Mouse (Mus musculus): Measurements from ENCODE around the gene Zbed4. TPM values are rescaled to one million over a fixed set of nuclear protein-coding genes. Genes with fewer than 3 reads are reported as not detected.
"Not testable (repeated sequence)": the region's sequence is repeated elsewhere in the genome, so short reads cannot be mapped to it uniquely, and the experiment has no call there.

The Zbed4 gene
- polyA plus RNA-seq, 1 experiment from 2014 or later = 14.2 TPM

- Histone ChIP-seq H3K9me3 (replicated peaks; ENCODE audit: control insufficient read depth, low read length, poor library complexity, severe bottlenecking) (no peaks in the 10 kb centered on the region), H3K27me3 (ENCODE audit: control insufficient read depth, insufficient read depth, low read depth, low read length) (no peaks in the 10 kb centered on the region), H3K4me1 (ENCODE audit: control insufficient read depth, insufficient read depth, low read length) (peaks cover under 1% of the 10 kb centered on the region), H3K36me3 (ENCODE audit: control insufficient read depth, insufficient read depth, low read length) (0 out of 2 replicates have a peak, but pooled peaks cover 2% of the 10 kb centered on the region), H3K4me2 (ENCODE audit: low read length) (no peak overlapping the region), H3K4me3 (ENCODE audit: low read depth, low read length) (no peak overlapping the region), H3K27ac (ENCODE audit: low read length) (no peak overlapping the region), H3K9ac (ENCODE audit: low read depth, low read length) (no peak overlapping the region)
- no peak for ATAC-seq
- WGBS = 92% methylated on average over 3 of the region's 3 CpGs
Observed at GRCm38 (mm10) chr15:88813262-88813661, 61.8 kb downstream of the Zbed4 start.

- H3K27me3 ChIP-seq (ENCODE audit: control insufficient read depth, insufficient read depth, low read depth, low read length); H3K9me3 ChIP-seq (replicated peaks; ENCODE audit: control insufficient read depth, low read length, poor library complexity, severe bottlenecking); H3K4me3 ChIP-seq (ENCODE audit: low read depth, low read length); H3K27ac ChIP-seq (ENCODE audit: low read length); H3K4me2 ChIP-seq (ENCODE audit: low read length); H3K36me3 ChIP-seq (ENCODE audit: control insufficient read depth, insufficient read depth, low read length); ATAC-seq; H3K9ac ChIP-seq (ENCODE audit: low read depth, low read length); H3K4me1 ChIP-seq (ENCODE audit: control insufficient read depth, insufficient read depth, low read length): not testable (repeated sequence)
- WGBS = 95% methylated on average over 2 of the region's 2 CpGs
Observed at GRCm38 (mm10) chr15:88813873-88814272, 62.4 kb downstream of the Zbed4 start.

GRCm38 (mm10) chr15:88814411-88815047 is 63.1 kb downstream of the Zbed4 start:
- H3K27ac ChIP-seq (ENCODE audit: low read length) = no peak overlapping the region
- H3K4me2 ChIP-seq (ENCODE audit: low read length) = no peak overlapping the region
- no peak overlapping the region for H3K4me3 ChIP-seq (ENCODE audit: low read depth, low read length)
- no peaks in the 10 kb centered on the region for H3K36me3 ChIP-seq (ENCODE audit: control insufficient read depth, insufficient read depth, low read length)
- peaks cover 5% of the 10 kb centered on the region for H3K4me1 ChIP-seq (ENCODE audit: control insufficient read depth, insufficient read depth, low read length)
- no peaks in the 10 kb centered on the region for H3K27me3 ChIP-seq (ENCODE audit: control insufficient read depth, insufficient read depth, low read depth, low read length)
- H3K9me3 ChIP-seq (replicated peaks; ENCODE audit: control insufficient read depth, low read length, poor library complexity, severe bottlenecking) = no peaks in the 10 kb centered on the region
- no peak for ATAC-seq
- H3K9ac ChIP-seq (ENCODE audit: low read depth, low read length) = no peak overlapping the region
- 96% methylated on average over 11 of the region's 11 CpGs for WGBS

GRCm38 (mm10) chr15:88815196-88815700 is 63.8 kb downstream of the Zbed4 start:
- 94% methylated on average over 6 of the region's 6 CpGs for WGBS
- Histone ChIP-seq H3K27ac (ENCODE audit: low read length) (no peak overlapping the region), H3K9me3 (replicated peaks; ENCODE audit: control insufficient read depth, low read length, poor library complexity, severe bottlenecking) (no peaks in the 10 kb centered on the region), H3K4me2 (ENCODE audit: low read length) (no peak overlapping the region), H3K27me3 (ENCODE audit: control insufficient read depth, insufficient read depth, low read depth, low read length) (no peaks in the 10 kb centered on the region), H3K36me3 (ENCODE audit: control insufficient read depth, insufficient read depth, low read length) (no peaks in the 10 kb centered on the region), H3K4me3 (ENCODE audit: low read depth, low read length) (no peak overlapping the region), H3K4me1 (ENCODE audit: control insufficient read depth, insufficient read depth, low read length) (peaks cover 8% of the 10 kb centered on the region), H3K9ac (ENCODE audit: low read depth, low read length) (no peak overlapping the region)
- no peak for ATAC-seq

GRCm38 (mm10) chr15:88819026-88819905 is 67.8 kb downstream of the Zbed4 start, which contains the start of the genes Alg12 and Creld2:
Gene Alg12 (minus strand): TSS chr15:88819318.
Gene Creld2 (plus strand): TSS chr15:88819646.
- Histone ChIP-seq H3K4me2 (ENCODE audit: low read length) (peak within 1 kb of the TSS; percentile 85), H3K36me3 (ENCODE audit: control insufficient read depth, insufficient read depth, low read length) (peaks cover 5% of the 10 kb centered on the region), H3K27ac (ENCODE audit: low read length) (peak within 1 kb of the TSS; percentile 89), H3K4me3 (ENCODE audit: low read depth, low read length) (peak within 1 kb of the TSS; percentile 94), H3K4me1 (ENCODE audit: control insufficient read depth, insufficient read depth, low read length) (peaks cover 19% of the 10 kb centered on the region), H3K27me3 (ENCODE audit: control insufficient read depth, insufficient read depth, low read depth, low read length) (no peaks in the 10 kb centered on the region), H3K9me3 (replicated peaks; ENCODE audit: control insufficient read depth, low read length, poor library complexity, severe bottlenecking) (no peaks in the 10 kb centered on the region), H3K9ac (ENCODE audit: low read depth, low read length) (peak within 1 kb of the TSS; percentile 85)
- WGBS = under 1% methylated on average over 85 of the region's 88 CpGs
- peak; percentile 99 for ATAC-seq

- Histone ChIP-seq H3K27ac (ENCODE audit: low read length) (peak overlapping the region; percentile 76), H3K4me1 (ENCODE audit: control insufficient read depth, insufficient read depth, low read length) (peaks cover 19% of the 10 kb centered on the region), H3K9me3 (replicated peaks; ENCODE audit: control insufficient read depth, low read length, poor library complexity, severe bottlenecking) (no peaks in the 10 kb centered on the region), H3K36me3 (ENCODE audit: control insufficient read depth, insufficient read depth, low read length) (peaks cover 12% of the 10 kb centered on the region), H3K4me3 (ENCODE audit: low read depth, low read length) (peak overlapping the region; percentile 94), H3K27me3 (ENCODE audit: control insufficient read depth, insufficient read depth, low read depth, low read length) (no peaks in the 10 kb centered on the region), H3K4me2 (ENCODE audit: low read length) (peak overlapping the region; percentile 85), H3K9ac (ENCODE audit: low read depth, low read length) (peak overlapping the region; percentile 85)
- WGBS = under 1% methylated on average over 23 of the region's 23 CpGs
- 0 out of 2 replicates have a peak, but pooled peaks have one; percentile 1 for ATAC-seq
Observed at GRCm38 (mm10) chr15:88819906-88820303, 68.4 kb downstream of the Zbed4 start.

GRCm38 (mm10) chr15:88821403-88821802 is 69.9 kb downstream of the Zbed4 start:
- H3K36me3 ChIP-seq (ENCODE audit: control insufficient read depth, insufficient read depth, low read length) = peaks cover 20% of the 10 kb centered on the region
- 86% methylated on average over 7 of the region's 7 CpGs for WGBS
- ATAC-seq = no peak
- no peaks in the 10 kb centered on the region for H3K27me3 ChIP-seq (ENCODE audit: control insufficient read depth, insufficient read depth, low read depth, low read length)
- H3K4me2 ChIP-seq (ENCODE audit: low read length) = no peak overlapping the region; the same call in 1 of the 2 replicates
- H3K9me3 ChIP-seq (replicated peaks; ENCODE audit: control insufficient read depth, low read length, poor library complexity, severe bottlenecking) = no peaks in the 10 kb centered on the region
- H3K27ac ChIP-seq (ENCODE audit: low read length) = no peak overlapping the region
- no peak overlapping the region for H3K4me3 ChIP-seq (ENCODE audit: low read depth, low read length)
- H3K9ac ChIP-seq (ENCODE audit: low read depth, low read length) = 0 out of 2 replicates have a peak overlapping the region, but pooled peaks have one; percentile 6
- H3K4me1 ChIP-seq (ENCODE audit: control insufficient read depth, insufficient read depth, low read length) = peaks cover 19% of the 10 kb centered on the region

- ATAC-seq = no peak
- H3K27ac ChIP-seq (ENCODE audit: low read length) = no peak overlapping the region
- H3K4me1 ChIP-seq (ENCODE audit: control insufficient read depth, insufficient read depth, low read length) = peaks cover 19% of the 10 kb centered on the region
- no peaks in the 10 kb centered on the region for H3K9me3 ChIP-seq (replicated peaks; ENCODE audit: control insufficient read depth, low read length, poor library complexity, severe bottlenecking)
- H3K4me2 ChIP-seq (ENCODE audit: low read length) = no peak overlapping the region
- H3K27me3 ChIP-seq (ENCODE audit: control insufficient read depth, insufficient read depth, low read depth, low read length) = no peaks in the 10 kb centered on the region
- no peak overlapping the region for H3K9ac ChIP-seq (ENCODE audit: low read depth, low read length)
- H3K36me3 ChIP-seq (ENCODE audit: control insufficient read depth, insufficient read depth, low read length) = peaks cover 26% of the 10 kb centered on the region
- WGBS = 92% methylated on average over 7 of the region's 7 CpGs
- H3K4me3 ChIP-seq (ENCODE audit: low read depth, low read length) = no peak overlapping the region
Observed at GRCm38 (mm10) chr15:88822513-88822912, 71.1 kb downstream of the Zbed4 start.

All from midbrain, embryonic 16.5 days (tissue).